Mouse (Mus musculus) erythroblast, embryonic 14.5 days (primary cell): ENCODE measurements at regions not wholly inside any gene's neighbourhood (a gene's known extent, or its start where the extent isn't known, plus 50 kb on each side); places are given as distances from the start of the nearest gene placed in this dataset.

Experiments
- GATA1 ChIP-seq: IDR thresholded peaks from 2 replicates; pipeline ENCODE4 v1.6.1; 2012; ENCODE audit warnings: low read length, inconsistent platforms, mixed read lengths
- TAL1 ChIP-seq: IDR thresholded peaks from 3 replicates; pipeline ENCODE4 v1.6.1; 2012; ENCODE audit warnings: low read length, inconsistent platforms, mixed read lengths

GRCm38 (mm10) chr2:61201387-61201786 lies 238.4 kb upstream of the Rbms1 start:
- TF ChIP-seq TAL1 (no peak), GATA1 (no peak)
